ENCODE assay signal across 15 mouse cellular contexts in the genomic region with DNA sequence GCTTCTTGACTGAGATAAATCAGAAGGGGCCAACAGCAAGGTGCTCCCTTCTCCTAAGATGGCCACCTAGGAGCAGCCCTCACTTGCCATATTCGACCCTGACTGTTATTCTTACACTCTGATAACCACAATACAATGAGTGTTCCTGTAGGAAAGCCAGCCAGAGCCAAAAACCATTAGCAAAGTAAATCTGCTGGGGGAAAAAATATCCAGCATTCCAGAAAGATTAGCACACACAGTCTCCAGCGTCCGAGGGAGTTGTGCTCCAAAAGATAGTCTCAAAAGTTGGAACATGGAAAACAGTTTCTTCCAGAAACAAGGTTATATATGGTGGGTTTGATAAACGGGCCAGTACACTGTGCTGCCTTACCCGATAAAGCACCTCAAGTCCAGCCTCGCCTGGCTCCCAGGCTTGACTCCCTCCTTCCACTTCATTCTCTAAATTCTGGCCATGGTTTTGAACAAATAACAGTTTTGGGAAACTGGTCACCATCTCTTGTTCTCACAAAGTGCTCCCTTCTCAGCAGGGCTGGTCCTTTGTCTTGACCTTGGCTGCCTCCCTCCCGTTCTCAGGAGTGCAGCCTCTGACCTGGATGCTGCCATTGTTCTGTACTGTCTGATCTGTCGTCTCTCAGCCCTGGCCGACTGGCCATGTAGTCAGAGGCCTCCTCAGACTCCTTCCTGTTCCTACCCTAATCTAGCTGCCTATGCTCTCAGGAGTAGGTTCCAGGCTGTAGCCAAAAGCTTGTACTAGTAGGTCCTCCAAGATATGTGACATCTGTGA. TPM values are rescaled to one million over a fixed set of nuclear protein-coding genes. Genes with fewer than 3 reads are reported as not detected.
DNase-seq lines count a peak whose midpoint lies in the region; ATAC-seq and TF ChIP-seq lines count a peak whose summit lies in the region.
"Had no signal": no experiment of that assay in that cellular context is flagged by ENCODE, and none has a peak within 500 bp of the region (broad histone marks: within the 10 kb centered on the region; RNA-seq: fewer than 3 reads in every experiment).

No protein-coding gene starts in this region.

- TF ChIP-seq CTCF in intestine, postnatal 0 days (IDR thresholded peaks at IDR 0.05; ENCODE audit: low read depth) = no peak

- H3K27me3 ChIP-seq in limb, embryonic 14.5 days (ENCODE audit: control insufficient read depth, insufficient read depth, low read length) = no peaks in the 10 kb centered on the region
- no peaks in the 10 kb centered on the region for H3K27me3 ChIP-seq in limb, embryonic 10.5 days (ENCODE audit: low read depth, poor library complexity, severe bottlenecking)
- H3K27me3 ChIP-seq in heart, embryonic 10.5 days (ENCODE audit: insufficient read depth, poor library complexity, severe bottlenecking) = no peaks in the 10 kb centered on the region
- H3K27me3 ChIP-seq in intestine, postnatal 0 days (replicated peaks; ENCODE audit: control insufficient read depth, insufficient read depth, low read length) = no peaks in the 10 kb centered on the region
- H3K27me3 ChIP-seq: limb, embryonic 12.5 days had no signal

- H3K4me2 ChIP-seq in limb, embryonic 14.5 days (replicated peaks; ENCODE audit: low read depth, low read length, severe bottlenecking) = no peak overlapping the region
- H3K4me2 ChIP-seq in intestine, postnatal 0 days (replicated peaks; ENCODE audit: low read depth) = no peak overlapping the region
- H3K4me2 ChIP-seq: limb, embryonic 12.5 days; midbrain, embryonic 11.5 days had no signal

- ATAC-seq in limb, embryonic 14.5 days (ENCODE audit: low FRiP score, low read depth) = no peak
- no peak for ATAC-seq in intestine, postnatal 0 days
- no peak for ATAC-seq in frontal cortex, adult (ENCODE audit: low TSS enrichment)
- ATAC-seq: forebrain, postnatal 0 days had no signal

- H3K4me3 ChIP-seq in limb, embryonic 14.5 days (replicated peaks; ENCODE audit: low read length) = no peak overlapping the region
- no peak overlapping the region for H3K4me3 ChIP-seq in limb, embryonic 10.5 days
- no peak overlapping the region for H3K4me3 ChIP-seq in heart, embryonic 10.5 days
- no peak overlapping the region for H3K4me3 ChIP-seq in intestine, postnatal 0 days (ENCODE audit: low read depth, low read length)
- H3K4me3 ChIP-seq: limb, embryonic 12.5 days had no signal

- H3K9ac ChIP-seq in limb, embryonic 14.5 days (ENCODE audit: low read depth, low read length, severe bottlenecking) = no peak overlapping the region
- no peak overlapping the region for H3K9ac ChIP-seq in intestine, postnatal 0 days (ENCODE audit: low read depth, low read length)
- H3K9ac ChIP-seq: forebrain, postnatal 0 days; limb, embryonic 12.5 days had no signal

- peaks cover under 1% of the 10 kb centered on the region; the same call in 1 of the 2 replicates for H3K4me1 ChIP-seq in limb, embryonic 14.5 days (ENCODE audit: control insufficient read depth, insufficient read depth, low read length)
- peaks cover 15% of the 10 kb centered on the region; the same call in 1 of the 2 replicates for H3K4me1 ChIP-seq in limb, embryonic 10.5 days
- H3K4me1 ChIP-seq in heart, embryonic 10.5 days = peaks cover 68% of the 10 kb centered on the region
- H3K4me1 ChIP-seq in intestine, postnatal 0 days (replicated peaks; ENCODE audit: control insufficient read depth, insufficient read depth, low read length) = no peaks in the 10 kb centered on the region; the same call in 1 of the 2 replicates

- H3K9me3 ChIP-seq in limb, embryonic 14.5 days (ENCODE audit: control insufficient read depth, low read length) = no peaks in the 10 kb centered on the region
- no peaks in the 10 kb centered on the region for H3K9me3 ChIP-seq in limb, embryonic 10.5 days (replicated peaks)
- no peaks in the 10 kb centered on the region for H3K9me3 ChIP-seq in heart, embryonic 10.5 days
- H3K9me3 ChIP-seq in intestine, postnatal 0 days (ENCODE audit: control insufficient read depth) = no peaks in the 10 kb centered on the region
- H3K9me3 ChIP-seq: limb, embryonic 12.5 days had no signal

- TF ChIP-seq POLR2A in limb, embryonic 14.5 days (IDR thresholded peaks at IDR 0.05; ENCODE audit: borderline replicate concordance, extremely low read depth, insufficient read depth, insufficient read length) = no peak

- H3K36me3 ChIP-seq in limb, embryonic 14.5 days (ENCODE audit: control insufficient read depth, insufficient read depth, low read length) = peaks cover 66% of the 10 kb centered on the region
- H3K36me3 ChIP-seq in limb, embryonic 10.5 days = peaks cover 74% of the 10 kb centered on the region
- peaks cover 70% of the 10 kb centered on the region for H3K36me3 ChIP-seq in heart, embryonic 10.5 days
- H3K36me3 ChIP-seq in intestine, postnatal 0 days (ENCODE audit: control insufficient read depth, insufficient read depth) = peaks cover 87% of the 10 kb centered on the region

- 78% methylated on average over 9 of the region's 9 CpGs for WGBS in limb, embryonic 14.5 days
- WGBS in limb, embryonic 10.5 days = 86% methylated on average over 9 of the region's 9 CpGs
- WGBS in heart, embryonic 10.5 days = 58% methylated on average over 9 of the region's 9 CpGs
- WGBS in intestine, postnatal 0 days = 64% methylated on average over 9 of the region's 9 CpGs

- DNase-seq in limb, embryonic 14.5 days (ENCODE audit: low spot score) = peak; percentile 30
- DNase-seq in limb, embryonic 10.5 days (ENCODE audit: low spot score) = no peak
- DNase-seq in Muller cell, postnatal 12 days (ENCODE audit: inconsistent ontology term) = peak; percentile 62
- no peak for DNase-seq in heart, embryonic 10.5 days (ENCODE audit: low spot score)
- no peak for DNase-seq in T-cell, adult 2 months (ENCODE audit: low spot score)
- no peak for DNase-seq in left cerebral cortex, adult 9 months (ENCODE audit: low spot score in 2 of 2)
- DNase-seq: adrenal gland, adult 2 months; forebrain, postnatal 0 days; gastrocnemius, postnatal 36 days; thymus, postnatal 4 days had no signal

- H3K27ac ChIP-seq in limb, embryonic 14.5 days (replicated peaks; ENCODE audit: low read depth, low read length) = no peak overlapping the region
- no peak overlapping the region for H3K27ac ChIP-seq in limb, embryonic 10.5 days
- peak overlapping the region; percentile 29; the same call in 1 of the 2 replicates for H3K27ac ChIP-seq in heart, embryonic 10.5 days
- H3K27ac ChIP-seq in intestine, postnatal 0 days (ENCODE audit: low read depth, low read length) = peak overlapping the region; percentile 1; the same call in 1 of the 2 replicates
- H3K27ac ChIP-seq: limb, embryonic 12.5 days had no signal

RNA-seq across cellular contexts. Expression of a gene that starts 10.1 kb away (rescaled TPM):
- 176 and 232 TPM in 2 replicates for polyA plus RNA-seq in limb, embryonic 14.5 days (2012; rRNA removed)
- 152 and 159 TPM in 2 replicates for polyA plus RNA-seq in limb, embryonic 14.5 days (2014; fragmentation: Nextera tagmentation; extraction: Ambion mirVana)
- polyA plus RNA-seq in limb, embryonic 10.5 days (2016; fragmentation: Nextera tagmentation; extraction: Ambion mirVana) = 115 and 126 TPM in 2 replicates
- polyA plus RNA-seq in heart, embryonic 10.5 days (2016; fragmentation: Nextera tagmentation; extraction: Ambion mirVana) = 165 and 193 TPM in 2 replicates
- polyA plus RNA-seq in intestine, postnatal 0 days (2015; fragmentation: Nextera tagmentation; extraction: Ambion mirVana) = 50.9 and 54.8 TPM in 2 replicates

RNA-seq across cellular contexts. Expression of a gene that starts 13.5 kb away (rescaled TPM):
- polyA plus RNA-seq in limb, embryonic 14.5 days (2012; rRNA removed) = 17.7 and 18.3 TPM in 2 replicates
- polyA plus RNA-seq in limb, embryonic 14.5 days (2014; fragmentation: Nextera tagmentation; extraction: Ambion mirVana) = 7.4 and 8.8 TPM in 2 replicates
- 7.2 and 7.7 TPM in 2 replicates for polyA plus RNA-seq in limb, embryonic 10.5 days (2016; fragmentation: Nextera tagmentation; extraction: Ambion mirVana)
- polyA plus RNA-seq in heart, embryonic 10.5 days (2016; fragmentation: Nextera tagmentation; extraction: Ambion mirVana) = 3.0 and 4.8 TPM in 2 replicates
- polyA plus RNA-seq in intestine, postnatal 0 days (2015; fragmentation: Nextera tagmentation; extraction: Ambion mirVana) = 13.3 and 13.7 TPM in 2 replicates

RNA-seq across cellular contexts. Expression of a gene that starts 35.1 kb away (rescaled TPM):
- polyA plus RNA-seq in limb, embryonic 14.5 days (2012; rRNA removed) = 2.9 and 3.6 TPM in 2 replicates
- 0.29 and 0.47 TPM in 2 replicates for polyA plus RNA-seq in limb, embryonic 14.5 days (2014; fragmentation: Nextera tagmentation; extraction: Ambion mirVana)
- 0.44 and 0.65 TPM in 2 replicates for polyA plus RNA-seq in limb, embryonic 10.5 days (2016; fragmentation: Nextera tagmentation; extraction: Ambion mirVana)
- 0.21 and 0.30 TPM in 2 replicates for polyA plus RNA-seq in heart, embryonic 10.5 days (2016; fragmentation: Nextera tagmentation; extraction: Ambion mirVana)
- polyA plus RNA-seq in intestine, postnatal 0 days (2015; fragmentation: Nextera tagmentation; extraction: Ambion mirVana) = 0.05 and 0.12 TPM in 2 replicates

RNA-seq across cellular contexts. Expression of a gene that starts 40.5 kb away (rescaled TPM):
- polyA plus RNA-seq in limb, embryonic 14.5 days (2012; rRNA removed) = 0.17 and 0.28 TPM in 2 replicates
- not detected in 2 replicates for polyA plus RNA-seq in limb, embryonic 14.5 days (2014; fragmentation: Nextera tagmentation; extraction: Ambion mirVana)
- not detected in 2 replicates for polyA plus RNA-seq in limb, embryonic 10.5 days (2016; fragmentation: Nextera tagmentation; extraction: Ambion mirVana)
- polyA plus RNA-seq in heart, embryonic 10.5 days (2016; fragmentation: Nextera tagmentation; extraction: Ambion mirVana) = not detected in 2 replicates
- polyA plus RNA-seq in intestine, postnatal 0 days (2015; fragmentation: Nextera tagmentation; extraction: Ambion mirVana) = not detected in 2 replicates
- polyA plus RNA-seq: forebrain, postnatal 0 days; limb, embryonic 12.5 days; midbrain, embryonic 11.5 days; neural tube, embryonic 11.5 days had no signal

RNA-seq across cellular contexts. Expression of a gene that starts 45.7 kb away (rescaled TPM):
- 0.11 TPM in 1 of 2 replicates, not detected in the other for polyA plus RNA-seq in limb, embryonic 14.5 days (2012; rRNA removed)
- not detected in 2 replicates for polyA plus RNA-seq in limb, embryonic 14.5 days (2014; fragmentation: Nextera tagmentation; extraction: Ambion mirVana)
- polyA plus RNA-seq in limb, embryonic 10.5 days (2016; fragmentation: Nextera tagmentation; extraction: Ambion mirVana) = not detected in 2 replicates
- not detected in 2 replicates for polyA plus RNA-seq in heart, embryonic 10.5 days (2016; fragmentation: Nextera tagmentation; extraction: Ambion mirVana)
- not detected in 2 replicates for polyA plus RNA-seq in intestine, postnatal 0 days (2015; fragmentation: Nextera tagmentation; extraction: Ambion mirVana)
- polyA plus RNA-seq: adrenal gland, adult 2 months; forebrain, postnatal 0 days; limb, embryonic 12.5 days; midbrain, embryonic 11.5 days; neural tube, embryonic 11.5 days had no signal

Comparison
In these comparisons a context has a peak if more than half of its experiments do, and no peak if none do; other contexts are left out.
1. DNase-seq: peak in limb, embryonic 14.5 days (single experiment) and Muller cell, postnatal 12 days (single experiment); none in limb, embryonic 10.5 days (single experiment), heart, embryonic 10.5 days (single experiment), T-cell, adult 2 months (single experiment) and left cerebral cortex, adult 9 months (0 of 2).
2. H3K27ac ChIP-seq: peak in heart, embryonic 10.5 days (single experiment) and intestine, postnatal 0 days (single experiment); none in limb, embryonic 14.5 days (single experiment) and limb, embryonic 10.5 days (single experiment).